Mouse (Mus musculus) retina, adult 2 months (tissue): ENCODE data around the gene Wnk2.

Experiments
- DNase-seq: peaks from one replicate; pipeline ENCODE4 v3.0.0-alpha.2; 2012; ENCODE audit warnings: low read depth, low spot score

Wnk2 gene

GRCm38 (mm10) chr13:49047393-49047792 is 100.4 kb downstream of the Wnk2 start:
- DNase-seq: no peak

DNA sequence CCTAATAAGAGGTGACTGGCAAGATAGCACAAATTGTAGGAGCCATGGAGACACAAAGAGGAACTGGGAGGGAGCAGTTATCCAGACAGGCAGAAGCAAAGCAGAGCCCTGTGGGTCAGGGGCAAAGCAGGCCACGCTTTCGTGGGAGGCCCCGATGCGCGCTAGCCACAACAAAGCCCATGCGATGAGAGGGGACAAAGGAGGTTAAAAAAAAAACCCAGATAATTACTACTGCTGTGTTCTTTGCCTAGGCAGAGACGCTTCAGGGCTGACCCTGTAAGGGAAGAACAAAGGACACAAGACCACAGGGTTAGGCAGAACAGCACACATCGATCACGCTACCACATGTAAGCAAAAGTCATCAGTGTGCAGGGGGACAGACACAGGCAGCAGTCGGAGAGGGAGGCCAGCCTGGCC is 103.7 kb downstream of the Wnk2 start:
- no peak for DNase-seq

- DNase-seq: no peak
These were observed 105.4 kb downstream of the Wnk2 start for GRCm38 (mm10) chr13:49042371-49042770.

- DNase-seq: no peak
These were observed 110.8 kb downstream of the Wnk2 start for GRCm38 (mm10) chr13:49036928-49037574.

- DNase-seq: no peak
These were observed 111.4 kb downstream of the Wnk2 start for GRCm38 (mm10) chr13:49036436-49036835.

DNA sequence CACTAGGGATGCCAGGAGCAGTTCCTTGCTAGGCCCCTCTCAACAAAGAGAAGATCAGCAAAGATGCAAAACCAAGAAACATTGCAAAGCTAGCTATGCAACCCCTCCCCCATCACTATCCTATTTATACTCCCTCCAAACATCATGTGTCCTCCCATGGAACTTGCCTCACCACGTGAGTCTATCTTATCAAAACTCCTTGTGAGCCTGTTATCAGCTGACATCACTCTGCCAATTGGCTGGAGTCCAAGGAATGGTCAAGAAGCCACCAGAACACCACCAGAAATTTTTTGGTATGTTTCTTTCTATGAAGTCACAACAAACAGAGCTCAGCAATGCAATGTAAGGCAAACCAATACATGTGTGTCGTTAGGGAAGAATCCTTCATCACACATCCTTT is 116.8 kb downstream of the Wnk2 start:
- no peak for DNase-seq

DNA sequence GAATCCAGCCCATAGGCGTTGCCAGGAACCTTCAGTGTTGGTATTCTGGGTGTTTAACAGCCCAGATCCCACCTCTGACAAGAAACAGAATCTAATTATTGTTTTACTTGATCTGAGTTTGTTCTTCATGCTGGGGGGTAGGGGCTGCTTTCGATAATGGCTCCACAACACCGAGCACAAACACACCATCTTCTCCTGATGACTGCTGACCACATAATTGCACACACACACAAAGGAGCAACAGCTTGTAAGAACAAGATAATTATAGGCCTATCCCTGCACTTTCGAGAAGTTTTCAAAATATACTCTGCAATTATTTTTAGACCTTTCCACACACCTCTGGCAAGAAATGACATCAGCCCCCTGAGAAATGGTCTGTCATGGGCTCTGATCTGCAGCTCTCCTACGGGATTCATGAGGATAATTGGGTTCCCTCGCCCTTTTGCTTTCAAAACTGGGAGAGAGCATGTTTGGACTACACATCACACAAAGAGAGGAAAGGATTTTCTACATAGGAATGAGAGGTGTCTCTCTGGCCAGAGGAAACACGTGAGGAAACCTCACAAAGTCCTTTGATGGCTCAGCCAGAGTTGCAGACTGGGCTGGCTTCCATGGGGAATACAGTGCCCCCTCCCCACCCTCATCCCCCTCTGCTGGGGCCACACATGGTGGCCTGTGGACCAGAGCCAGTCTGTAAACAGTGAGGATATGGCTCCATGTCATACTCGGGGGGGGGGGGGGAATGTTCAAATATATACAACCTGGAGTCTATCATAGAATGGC is 118.9 kb downstream of the Wnk2 start:
- DNase-seq: no peak

GRCm38 (mm10) chr13:49027057-49027456 is 120.8 kb downstream of the Wnk2 start:
- DNase-seq: no peak

- DNase-seq: no peak
These were observed 122.3 kb downstream of the Wnk2 start for GRCm38 (mm10) chr13:49025521-49025920.

DNA sequence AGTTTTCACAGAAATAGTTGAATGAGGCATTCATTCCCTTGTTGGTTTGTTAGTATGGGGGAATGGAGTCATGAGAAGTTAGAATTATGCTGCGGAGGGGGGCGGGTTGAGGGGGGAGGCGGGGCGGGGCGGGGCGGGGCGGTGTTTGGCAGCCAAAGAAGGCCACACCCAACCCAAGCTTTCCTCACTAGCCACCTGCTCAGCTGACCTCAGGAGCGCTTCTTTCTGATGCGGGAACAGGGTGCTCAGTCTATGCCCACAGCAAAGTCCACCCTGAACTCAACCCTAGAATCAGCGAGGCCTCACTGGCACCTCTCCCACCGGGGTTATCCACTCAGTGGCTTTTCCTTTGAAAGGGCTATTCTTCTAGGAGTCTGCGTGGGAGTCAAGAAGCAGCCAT is 123.1 kb downstream of the Wnk2 start:
- no peak for DNase-seq

DNA sequence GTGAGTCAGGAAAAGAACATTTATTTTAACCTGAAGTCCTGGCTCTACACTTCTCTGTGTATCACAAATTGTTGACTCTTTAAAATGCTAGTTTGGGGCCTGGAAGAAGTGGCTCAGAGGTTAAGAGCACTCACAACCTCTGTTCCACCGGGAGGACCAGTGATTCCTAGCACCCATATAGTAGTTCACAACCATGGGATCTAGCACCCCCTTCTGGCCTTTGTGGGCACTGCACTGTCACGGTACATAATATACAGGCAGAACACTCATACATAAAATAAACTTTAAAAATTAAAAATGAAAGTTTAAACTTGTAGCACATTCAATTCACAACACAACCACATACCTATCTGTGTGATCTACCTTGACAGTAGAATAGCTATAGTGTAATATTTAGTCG is 126.1 kb downstream of the Wnk2 start:
- DNase-seq: no peak

- no peak for DNase-seq
These were observed 127.7 kb downstream of the Wnk2 start for GRCm38 (mm10) chr13:49020152-49020551.

GRCm38 (mm10) chr13:49017375-49017774 is 130.4 kb downstream of the Wnk2 start:
- no peak for DNase-seq

DNA sequence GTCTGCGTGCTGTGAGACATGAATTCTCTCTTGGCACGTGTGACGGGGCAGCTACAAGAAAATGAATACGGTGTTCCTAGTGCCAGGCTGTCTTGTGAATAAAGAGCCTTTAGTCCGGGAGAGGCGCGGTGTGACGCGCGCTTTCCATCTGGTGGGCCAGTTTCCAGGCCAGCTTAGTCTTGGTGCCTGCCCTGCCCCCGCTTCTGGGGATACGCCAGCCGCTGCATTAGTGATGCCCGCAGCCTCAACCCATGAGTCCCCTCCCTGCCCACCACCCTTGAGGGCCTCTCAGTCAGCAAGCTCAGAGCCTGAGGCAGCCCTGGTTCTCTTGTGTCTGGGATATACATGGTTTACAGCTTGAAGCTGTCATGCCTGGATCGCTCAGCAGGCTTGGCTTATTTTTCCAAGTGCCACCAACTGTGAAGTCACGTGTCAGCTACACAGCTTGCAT is 131.5 kb downstream of the Wnk2 start:
- peak; percentile 46 for DNase-seq

DNA sequence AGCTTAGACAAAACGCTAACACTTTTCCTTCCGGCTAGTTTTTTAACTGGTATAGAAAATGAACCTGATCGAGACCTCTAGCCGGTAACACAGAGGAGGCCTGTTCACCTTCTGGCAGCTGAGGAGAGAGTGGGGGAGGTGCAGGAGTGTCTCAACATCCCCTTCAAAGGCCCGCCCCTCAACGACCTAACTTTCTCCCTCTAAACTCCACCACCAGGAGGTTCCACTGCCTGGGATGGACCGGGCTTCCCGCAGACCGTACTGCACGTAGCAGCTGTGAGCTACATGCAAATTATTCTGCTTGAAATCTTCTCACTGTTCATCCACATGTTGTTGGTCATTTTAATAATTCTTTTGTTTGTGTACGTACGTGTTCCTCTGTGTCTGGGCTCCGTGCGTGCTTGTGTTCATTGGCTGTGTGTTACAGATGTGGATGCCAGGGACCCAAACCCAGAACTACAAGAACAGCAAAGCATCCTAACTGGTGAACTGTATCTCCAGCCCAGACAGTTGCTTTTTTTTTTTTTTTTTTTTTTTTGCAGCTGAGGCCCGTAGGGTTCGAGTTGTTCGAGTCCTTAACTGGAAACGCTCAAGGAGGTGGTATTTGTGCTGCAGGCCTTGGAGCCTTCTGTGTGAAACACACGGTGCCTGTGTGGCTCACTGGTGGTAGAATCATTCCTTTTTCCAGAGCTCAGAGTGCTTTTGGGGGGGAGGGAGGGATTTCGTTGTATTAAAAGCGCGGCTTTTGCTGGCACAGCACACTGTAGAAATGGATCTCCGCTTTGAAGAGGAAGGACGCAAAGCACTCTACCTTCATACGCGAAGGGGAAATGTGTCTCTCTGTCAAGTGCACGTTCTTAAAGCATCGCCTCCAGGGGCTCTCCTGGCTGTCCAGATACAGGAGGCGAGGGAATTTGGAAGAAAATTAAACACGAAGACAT is 132.2 kb downstream of the Wnk2 start:
- no peak for DNase-seq

- DNase-seq: no peak
These were observed 134.5 kb downstream of the Wnk2 start for GRCm38 (mm10) chr13:49013206-49013794.

DNA sequence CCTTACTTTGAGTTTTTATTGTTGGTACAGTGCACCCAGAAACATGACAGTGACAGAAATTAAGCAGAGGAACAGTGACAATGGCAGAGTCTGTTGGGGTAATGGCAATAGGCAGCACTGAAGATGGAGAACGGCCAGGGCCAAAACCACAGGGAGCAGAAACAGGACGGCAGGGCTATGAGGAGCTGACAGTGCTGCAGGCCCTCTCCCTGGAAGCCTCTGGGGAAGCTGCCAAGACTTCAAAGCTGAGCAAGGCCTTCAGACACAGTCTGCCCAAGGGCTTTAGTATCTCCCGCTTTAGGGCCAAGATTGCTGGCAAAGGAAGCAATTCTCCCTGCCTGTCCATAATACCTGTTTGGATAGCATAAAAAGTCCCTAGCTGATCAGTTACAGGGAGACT is 146.1 kb downstream of the Wnk2 start:
- no peak for DNase-seq

GRCm38 (mm10) chr13:48998591-48998990 is 149.2 kb downstream of the Wnk2 start:
- peak; percentile 68 for DNase-seq

GRCm38 (mm10) chr13:48996731-48997130 is 151.1 kb downstream of the Wnk2 start:
- no peak for DNase-seq

- no peak for DNase-seq
These were observed 152.9 kb downstream of the Wnk2 start for GRCm38 (mm10) chr13:48994903-48995302.

DNA sequence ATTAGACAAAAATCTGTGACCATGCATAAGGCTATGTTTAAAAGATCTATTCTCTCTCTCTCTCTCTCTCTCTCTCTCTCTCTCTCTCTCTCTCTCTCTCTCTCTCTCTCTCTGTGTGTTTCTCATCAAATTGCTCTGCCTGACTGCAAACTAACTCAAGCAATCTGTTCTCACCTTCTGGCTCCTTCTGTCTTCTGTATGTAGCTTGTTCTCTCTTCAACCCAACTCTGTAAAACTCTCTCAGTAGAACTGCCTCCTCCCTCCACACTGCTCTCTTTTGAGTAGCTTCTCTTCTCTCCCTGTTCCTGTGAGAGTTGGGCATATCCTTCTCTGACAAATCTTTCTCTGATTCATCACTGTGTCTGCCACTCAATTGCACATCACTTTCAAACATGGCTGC is 154.9 kb downstream of the Wnk2 start:
- DNase-seq: no peak

DNA sequence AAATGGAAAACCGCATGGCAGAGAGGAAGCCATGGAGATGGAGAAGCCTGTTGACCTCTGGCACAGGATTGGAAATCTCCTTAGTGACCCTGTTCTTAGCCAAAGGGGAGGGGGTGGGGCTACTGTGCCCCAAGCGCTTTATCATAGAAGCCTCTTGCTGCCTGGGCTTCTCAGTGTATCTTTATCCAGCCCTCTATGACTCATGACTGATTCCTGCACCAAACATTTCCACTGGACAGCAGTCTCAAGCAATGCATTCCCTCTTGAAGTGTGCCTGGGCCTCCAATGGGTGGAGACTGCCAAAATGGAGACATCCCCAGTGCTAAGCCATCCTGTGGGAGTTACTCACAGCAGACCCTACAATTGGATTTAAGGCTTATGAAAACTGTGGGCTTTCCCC is 157.7 kb downstream of the Wnk2 start:
- DNase-seq: no peak
